Mouse (Mus musculus) midbrain, embryonic 16.5 days (tissue): Measurements from ENCODE around the gene Ffar3. TPM values are rescaled to one million over a fixed set of nuclear protein-coding genes. Genes with fewer than 3 reads are reported as not detected.
"Not testable (repeated sequence)": the region's sequence is repeated elsewhere in the genome, so short reads cannot be mapped to it uniquely, and the experiment has no call there.

Experiments
- ATAC-seq: fragments of 200-750 bp; cut with Nextera tagmentation; 2 replicates; pipeline ENCODE4 v1.8.0; 2017; ENCODE audit warnings: moderate TSS enrichment
- H3K27ac ChIP-seq: fragments of 300-500 bp; sonication (generic); 2 replicates; pipeline ENCODE4 v1.5.1; 2014; ENCODE audit warnings: mild to moderate bottlenecking, low read length, mixed read lengths
- H3K27me3 ChIP-seq: fragments of 300-500 bp; sonication (generic); 2 replicates; pipeline ENCODE4 v1.6.1; 2014; ENCODE audit warnings: low read depth, low read length, mixed read lengths; ENCODE audit not compliant: control insufficient read depth, insufficient read depth
- H3K36me3 ChIP-seq: fragments of 300-500 bp; sonication (generic); 2 replicates; pipeline ENCODE4 v1.6.1; 2014; ENCODE audit warnings: mild to moderate bottlenecking, low read length, moderate library complexity, mixed read lengths; ENCODE audit not compliant: control insufficient read depth, insufficient read depth
- H3K4me1 ChIP-seq: fragments of 300-500 bp; sonication (generic); 2 replicates; pipeline ENCODE4 v1.6.1; 2014; ENCODE audit warnings: mild to moderate bottlenecking, low read length, mixed read lengths; ENCODE audit not compliant: control insufficient read depth, insufficient read depth
- H3K4me2 ChIP-seq: fragments of 300-500 bp; sonication (generic); 2 replicates; pipeline ENCODE4 v1.6.1; 2014; ENCODE audit warnings: mild to moderate bottlenecking, low read length, mixed read lengths
- H3K4me3 ChIP-seq: fragments of 300-500 bp; sonication (generic); 2 replicates; pipeline ENCODE4 v1.5.1; 2014; ENCODE audit warnings: low read depth, mild to moderate bottlenecking, low read length, moderate library complexity, mixed read lengths
- H3K9ac ChIP-seq: fragments of 300-500 bp; sonication (generic); 2 replicates; pipeline ENCODE4 v1.6.1; 2014; ENCODE audit warnings: low read depth, low read length, mixed read lengths
- H3K9me3 ChIP-seq: fragments of 300-500 bp; sonication (generic); replicated peaks from 2 replicates; pipeline ENCODE4 v1.6.1; 2014; ENCODE audit warnings: mild to moderate bottlenecking, low read length, mixed read lengths; ENCODE audit not compliant: control insufficient read depth, poor library complexity, severe bottlenecking
- WGBS: fragments of 180-500 bp; shearing (Covaris S2); extraction: QIAGEN DNeasy Blood & Tissue Kit; methylation state at CpG from one replicate; pipeline ENCODE4 v1.1.7; 2014; 5-methylcytosine and 5-hydroxymethylcytosine counted together
- polyA plus RNA-seq: library from polyadenylated mRNA; unstranded; fragments of >200 nt; fragmentation: Nextera tagmentation; extraction: Ambion mirVana; gene quantifications from 2 replicates; pipeline ENCODE4 v1.2.1, GENCODE M21; 2015

The Ffar3 gene
- polyA plus RNA-seq, 1 experiment from 2014 or later, result not detected

GRCm38 (mm10) chr7:30837277-30837676, 18.7 kb downstream of the Ffar3 start:
- H3K27ac ChIP-seq, result no peak overlapping the region
- H3K27me3 ChIP-seq, result no peaks in the 10 kb centered on the region
- no peaks in the 10 kb centered on the region for H3K9me3 ChIP-seq
- no peak overlapping the region for H3K9ac ChIP-seq
- no peak overlapping the region for H3K4me2 ChIP-seq
- no peaks in the 10 kb centered on the region for H3K4me1 ChIP-seq
- ATAC-seq, result no peak
- H3K36me3 ChIP-seq, result no peaks in the 10 kb centered on the region
- H3K4me3 ChIP-seq, result no peak overlapping the region

GRCm38 (mm10) chr7:30832684-30833083, 23.3 kb downstream of the Ffar3 start:
- not testable (repeated sequence) for H3K9me3 ChIP-seq, H3K36me3 ChIP-seq

GRCm38 (mm10) chr7:30832261-30832660, 23.7 kb downstream of the Ffar3 start:
- no peak overlapping the region for H3K4me2 ChIP-seq
- no peaks in the 10 kb centered on the region for H3K4me1 ChIP-seq
- H3K9me3 ChIP-seq, result no peaks in the 10 kb centered on the region
- no peaks in the 10 kb centered on the region for H3K27me3 ChIP-seq
- no peak overlapping the region for H3K27ac ChIP-seq
- no peak for ATAC-seq
- 81% methylated on average over 9 of the region's 17 CpGs for WGBS
- no peak overlapping the region for H3K4me3 ChIP-seq
- no peak overlapping the region for H3K9ac ChIP-seq
- H3K36me3 ChIP-seq, result no peaks in the 10 kb centered on the region

More at GRCm38 (mm10) chr7:30832684-30833083, 23.3 kb downstream of the Ffar3 start:
- H3K9ac ChIP-seq, ATAC-seq, H3K27me3 ChIP-seq, H3K4me3 ChIP-seq, H3K27ac ChIP-seq, H3K4me2 ChIP-seq, H3K4me1 ChIP-seq: not testable (repeated sequence)
- 39% methylated on average over 7 of the region's 11 CpGs for WGBS

- Histone ChIP-seq H3K9ac (no peak overlapping the region), H3K4me1 (no peaks in the 10 kb centered on the region), H3K4me2 (no peak overlapping the region), H3K9me3 (no peaks in the 10 kb centered on the region), H3K27ac (no peak overlapping the region), H3K27me3 (no peaks in the 10 kb centered on the region), H3K4me3 (no peak overlapping the region), H3K36me3 (no peaks in the 10 kb centered on the region)
- WGBS, result 75% methylated on average over 3 of the region's 3 CpGs
- ATAC-seq, result no peak
These were observed 26.6 kb downstream of the Ffar3 start for GRCm38 (mm10) chr7:30829428-30829827.

GRCm38 (mm10) chr7:30828871-30829270, 27.1 kb downstream of the Ffar3 start:
- H3K4me3 ChIP-seq, ATAC-seq, H3K9me3 ChIP-seq, H3K36me3 ChIP-seq, H3K27me3 ChIP-seq, H3K27ac ChIP-seq, H3K4me1 ChIP-seq, H3K4me2 ChIP-seq, H3K9ac ChIP-seq: not testable (repeated sequence)

- no peak overlapping the region for H3K4me2 ChIP-seq
- WGBS, result 95% methylated on average over 10 of the region's 10 CpGs
- ATAC-seq, result no peak
- no peak overlapping the region for H3K27ac ChIP-seq
- H3K4me3 ChIP-seq, result no peak overlapping the region
- no peaks in the 10 kb centered on the region for H3K36me3 ChIP-seq
- H3K27me3 ChIP-seq, result no peaks in the 10 kb centered on the region
- no peaks in the 10 kb centered on the region for H3K9me3 ChIP-seq
- H3K4me1 ChIP-seq, result no peaks in the 10 kb centered on the region
- no peak overlapping the region for H3K9ac ChIP-seq
These were observed 29.3 kb downstream of the Ffar3 start for GRCm38 (mm10) chr7:30826660-30827059.

GRCm38 (mm10) chr7:30824306-30824705, 31.7 kb downstream of the Ffar3 start:
- Histone ChIP-seq H3K9me3 (no peaks in the 10 kb centered on the region), H3K4me3 (no peak overlapping the region), H3K4me1 (no peaks in the 10 kb centered on the region), H3K27ac (no peak overlapping the region), H3K36me3 (no peaks in the 10 kb centered on the region), H3K4me2 (no peak overlapping the region), H3K9ac (no peak overlapping the region), H3K27me3 (no peaks in the 10 kb centered on the region)
- no peak for ATAC-seq
- WGBS, result 97% methylated on average over 3 of the region's 3 CpGs

- no peaks in the 10 kb centered on the region for H3K4me1 ChIP-seq
- no peaks in the 10 kb centered on the region for H3K36me3 ChIP-seq
- no peaks in the 10 kb centered on the region for H3K9me3 ChIP-seq
- no peak within 1 kb of the TSS for H3K4me2 ChIP-seq
- H3K9ac ChIP-seq, result no peak within 1 kb of the TSS
- ATAC-seq, result no peak
- 90% methylated on average over 18 of the region's 18 CpGs for WGBS
- no peak within 1 kb of the TSS for H3K27ac ChIP-seq
- H3K27me3 ChIP-seq, result no peaks in the 10 kb centered on the region
- H3K4me3 ChIP-seq, result no peak within 1 kb of the TSS
These were observed 32.3 kb downstream of the Ffar3 start, which contains the start of gene Ffar2 for GRCm38 (mm10) chr7:30823675-30824074. TSS of gene Ffar2 (minus strand) at chr7:30823775.

- no peak for ATAC-seq
- 76% methylated on average over 5 of the region's 5 CpGs for WGBS
These were observed 34.4 kb downstream of the Ffar3 start for GRCm38 (mm10) chr7:30821532-30821931.

More at GRCm38 (mm10) chr7:30821532-30821931, 34.4 kb downstream of the Ffar3 start:
- Histone ChIP-seq H3K9me3 (no peaks in the 10 kb centered on the region), H3K4me3 (no peak overlapping the region), H3K4me2 (no peak overlapping the region), H3K36me3 (no peaks in the 10 kb centered on the region), H3K4me1 (no peaks in the 10 kb centered on the region), H3K27ac (no peak overlapping the region), H3K27me3 (no peaks in the 10 kb centered on the region), H3K9ac (no peak overlapping the region)
